Mouse (Mus musculus) forebrain, embryonic 12.5 days (tissue): ENCODE measurements around the gene Ift172. TPM values are rescaled to one million over a fixed set of nuclear protein-coding genes. Genes with fewer than 3 reads are reported as not detected.
"Not testable (repeated sequence)": the region's sequence is repeated elsewhere in the genome, so short reads cannot be mapped to it uniquely, and the experiment has no call there.

Experiments
- ATAC-seq: fragments of 200-750 bp; cut with Nextera tagmentation; 2 replicates; pipeline ENCODE4 v1.8.0; 2017; ENCODE audit warnings: moderate TSS enrichment; ENCODE audit not compliant: low FRiP score
- H3K27ac ChIP-seq: fragments of 300-500 bp; sonication (generic); 2 replicates; pipeline ENCODE4 v1.5.1; 2016; ENCODE audit warnings: mild to moderate bottlenecking
- H3K27me3 ChIP-seq: fragments of 300-500 bp; sonication (generic); 2 replicates; pipeline ENCODE4 v1.6.1; 2016; ENCODE audit warnings: mild to moderate bottlenecking
- H3K36me3 ChIP-seq: fragments of 300-500 bp; sonication (generic); replicated peaks from 2 replicates; pipeline ENCODE4 v1.6.1; 2016; ENCODE audit warnings: mild to moderate bottlenecking
- H3K4me1 ChIP-seq: fragments of 300-500 bp; sonication (generic); 2 replicates; pipeline ENCODE4 v1.6.1; 2016
- H3K4me2 ChIP-seq: fragments of 300-500 bp; sonication (generic); 2 replicates; pipeline ENCODE4 v1.6.1; 2016; ENCODE audit warnings: mild to moderate bottlenecking, moderate library complexity
- H3K4me3 ChIP-seq: fragments of 300-500 bp; sonication (generic); replicated peaks from 2 replicates; pipeline ENCODE4 v1.5.1; 2016; ENCODE audit warnings: mild to moderate bottlenecking
- H3K9ac ChIP-seq: fragments of 300-500 bp; sonication (generic); 2 replicates; pipeline ENCODE4 v1.6.1; 2016; ENCODE audit warnings: mild to moderate bottlenecking
- H3K9me3 ChIP-seq: fragments of 300-500 bp; sonication (generic); 2 replicates; pipeline ENCODE4 v1.6.1; 2016
- WGBS: fragments of 180-500 bp; shearing (Covaris S2); methylation state at CpG from one replicate; pipeline ENCODE4 v1.1.7; 2016; 5-methylcytosine and 5-hydroxymethylcytosine counted together
- polyA plus RNA-seq: library from polyadenylated mRNA; unstranded; fragments of >200 nt; fragmentation: Nextera tagmentation; extraction: Ambion mirVana; gene quantifications from 2 replicates; pipeline ENCODE4 v1.2.1, GENCODE M21; 2016

Gene Ift172
- polyA plus RNA-seq, 1 experiment from 2014 or later = 46.1 TPM

DNA sequence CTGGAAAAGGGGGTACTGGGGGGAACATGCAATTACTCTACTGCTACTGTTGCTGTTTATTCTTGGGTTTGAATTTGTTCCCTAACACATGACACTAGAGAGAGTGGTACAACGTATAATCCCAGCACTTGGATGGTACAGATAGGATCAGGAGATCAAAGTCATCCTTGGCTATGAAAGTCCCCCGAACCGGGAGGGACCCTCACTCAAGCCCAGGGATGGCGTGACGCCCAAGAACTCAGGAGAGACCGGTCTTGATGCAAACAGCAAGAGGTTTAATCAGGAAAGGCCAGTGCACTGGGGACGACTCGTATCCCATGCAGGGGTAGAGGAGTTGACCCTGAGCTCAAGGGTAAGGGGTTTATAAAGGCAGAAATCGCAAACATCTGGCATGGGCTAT lies 68.2 kb downstream of the Ift172 start:
- Histone ChIP-seq H3K9me3 (no peaks in the 10 kb centered on the region), H3K4me3 (no peak overlapping the region), H3K9ac (no peak overlapping the region), H3K4me1 (peaks cover 9% of the 10 kb centered on the region), H3K27ac (no peak overlapping the region), H3K36me3 (no peaks in the 10 kb centered on the region), H3K4me2 (no peak overlapping the region), H3K27me3 (no peaks in the 10 kb centered on the region)
- no peak for ATAC-seq
- WGBS = 94% methylated on average over 9 of the region's 9 CpGs

- no peaks in the 10 kb centered on the region for H3K27me3 ChIP-seq
These were observed 69.5 kb downstream of the Ift172 start for GRCm38 (mm10) chr5:31221304-31221945.

DNA sequence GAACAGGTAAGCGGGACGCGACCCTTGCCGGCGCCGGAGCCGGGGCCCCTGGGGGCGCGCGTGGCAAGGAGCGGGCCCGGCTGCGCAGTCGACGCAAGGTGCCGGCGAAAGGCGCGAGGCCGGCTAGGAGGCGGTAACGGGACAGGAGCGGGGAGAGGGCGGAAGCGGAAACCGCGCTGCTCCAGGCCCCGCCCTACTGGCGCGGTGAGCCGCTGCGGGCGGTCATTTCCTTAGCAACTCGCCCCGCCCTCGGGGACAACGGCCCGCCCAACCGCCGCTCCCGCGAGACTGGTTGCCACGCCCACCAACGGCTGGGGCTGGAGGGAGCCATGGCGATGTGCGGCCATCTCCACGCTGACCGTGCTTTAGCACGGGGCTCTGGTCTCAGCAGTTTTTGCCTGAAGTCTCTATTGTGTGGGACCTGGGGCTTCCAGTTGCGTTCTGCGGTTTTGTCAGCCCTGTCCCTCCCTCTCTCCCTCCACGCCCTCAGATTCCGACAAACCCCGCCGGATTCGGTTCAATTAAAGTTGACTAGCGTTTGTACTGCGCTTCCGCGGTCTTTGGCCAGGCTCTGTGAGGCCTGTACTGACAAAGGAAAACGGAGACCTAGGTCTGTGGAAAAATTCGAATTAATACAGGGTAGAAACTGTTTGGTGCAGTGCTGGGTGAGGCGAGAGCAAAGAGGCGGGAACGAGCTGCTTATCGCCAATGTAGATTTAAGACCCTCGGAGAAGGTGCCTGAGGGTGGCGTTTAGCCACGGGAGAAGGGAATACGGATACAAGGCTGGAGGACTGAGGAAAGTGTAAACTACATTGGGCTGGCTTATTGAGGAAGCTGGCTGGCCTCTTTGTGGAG lies 70.2 kb downstream of the Ift172 start, which contains the start of gene Ppm1g:
TSS of gene Ppm1g (minus strand) at position 240 of the 856 bp plus-strand sequence.
- no peaks in the 10 kb centered on the region for H3K36me3 ChIP-seq
- H3K27ac ChIP-seq = peak within 1 kb of the TSS; percentile 93
- no peaks in the 10 kb centered on the region for H3K9me3 ChIP-seq
- peak within 1 kb of the TSS; percentile 77 for H3K4me2 ChIP-seq
- H3K4me3 ChIP-seq = peak within 1 kb of the TSS; percentile 98
- WGBS = under 1% methylated on average over 66 of the region's 70 CpGs
- peaks cover 9% of the 10 kb centered on the region for H3K4me1 ChIP-seq
- ATAC-seq = peak; percentile 96
- H3K9ac ChIP-seq = peak within 1 kb of the TSS; percentile 90
- H3K27me3 ChIP-seq = no peaks in the 10 kb centered on the region

More at GRCm38 (mm10) chr5:31221304-31221945, 69.5 kb downstream of the Ift172 start:
- Histone ChIP-seq H3K27ac (peak overlapping the region; percentile 93), H3K4me1 (peaks cover 9% of the 10 kb centered on the region), H3K4me2 (peak overlapping the region; percentile 77), H3K9ac (peak overlapping the region; percentile 90), H3K9me3 (no peaks in the 10 kb centered on the region), H3K4me3 (peak overlapping the region; percentile 98), H3K36me3 (no peaks in the 10 kb centered on the region)
- no peak; the same call in 1 of the 2 replicates for ATAC-seq
- WGBS = 10% methylated on average over 11 of the region's 11 CpGs

GRCm38 (mm10) chr5:31219911-31220447 lies 70.9 kb downstream of the Ift172 start:
- Histone ChIP-seq H3K27ac (peak overlapping the region; percentile 93), H3K9me3 (no peaks in the 10 kb centered on the region), H3K9ac (peak overlapping the region; percentile 90), H3K4me1 (peaks cover 9% of the 10 kb centered on the region), H3K36me3 (no peaks in the 10 kb centered on the region), H3K4me3 (peak overlapping the region; percentile 98), H3K27me3 (no peaks in the 10 kb centered on the region), H3K4me2 (peak overlapping the region; percentile 77)
- ATAC-seq = no peak; the same call in 1 of the 2 replicates
- 0% methylated on average over 38 of the region's 40 CpGs for WGBS

DNA sequence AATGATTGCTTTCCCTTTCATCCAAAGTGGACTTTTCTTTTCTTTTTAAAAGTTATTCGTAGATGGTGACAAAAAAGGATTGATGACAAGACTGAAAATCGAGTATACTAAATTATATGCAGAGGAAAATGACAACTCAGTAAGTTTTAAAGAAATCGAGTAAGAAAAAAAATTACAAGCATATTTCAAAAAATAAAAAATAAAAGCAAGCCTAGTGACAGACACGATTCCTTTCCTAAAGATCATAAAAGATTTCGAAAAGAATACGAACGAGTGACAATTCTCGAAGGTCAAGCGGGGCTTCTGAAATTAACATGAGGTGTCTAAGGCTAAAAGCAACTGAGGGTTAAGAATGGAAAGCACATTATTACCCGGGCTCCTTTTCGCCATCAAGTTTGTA lies 71.4 kb downstream of the Ift172 start:
- Histone ChIP-seq H3K4me2 (peak overlapping the region; percentile 77), H3K9ac (peak overlapping the region; percentile 90), H3K4me3 (peak overlapping the region; percentile 98), H3K27ac (peak overlapping the region; percentile 93), H3K27me3 (no peaks in the 10 kb centered on the region), H3K4me1 (peaks cover 9% of the 10 kb centered on the region), H3K36me3 (no peaks in the 10 kb centered on the region), H3K9me3 (no peaks in the 10 kb centered on the region)
- 3% methylated on average over 11 of the region's 11 CpGs for WGBS
- ATAC-seq = no peak

DNA sequence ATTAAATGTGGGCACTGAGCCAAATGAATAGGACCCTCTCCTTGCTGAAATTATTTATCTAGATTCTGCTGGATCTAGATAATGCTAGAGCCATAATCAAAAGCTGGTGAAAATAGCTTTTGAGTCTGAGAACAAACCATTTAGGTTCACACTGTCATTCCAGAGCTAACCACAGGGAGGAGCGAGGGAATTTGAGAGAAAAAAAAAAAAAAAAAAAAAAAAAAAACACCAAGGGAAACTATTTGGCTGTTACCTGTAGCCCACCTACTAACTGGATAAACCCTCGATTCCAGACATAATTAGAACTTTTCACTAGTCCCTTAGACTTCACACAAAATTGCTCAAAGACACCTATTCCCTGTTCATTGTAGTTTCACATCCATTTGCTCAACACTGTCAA lies 71.8 kb downstream of the Ift172 start:
- ATAC-seq = no peak
- Histone ChIP-seq H3K9me3 (no peaks in the 10 kb centered on the region), H3K4me2 (peak overlapping the region; percentile 77), H3K27me3 (no peaks in the 10 kb centered on the region), H3K36me3 (no peaks in the 10 kb centered on the region), H3K4me3 (peak overlapping the region; percentile 98), H3K9ac (no peak overlapping the region), H3K27ac (no peak overlapping the region), H3K4me1 (peaks cover 9% of the 10 kb centered on the region)
- WGBS = 0% methylated on average over 2 of the region's 2 CpGs

DNA sequence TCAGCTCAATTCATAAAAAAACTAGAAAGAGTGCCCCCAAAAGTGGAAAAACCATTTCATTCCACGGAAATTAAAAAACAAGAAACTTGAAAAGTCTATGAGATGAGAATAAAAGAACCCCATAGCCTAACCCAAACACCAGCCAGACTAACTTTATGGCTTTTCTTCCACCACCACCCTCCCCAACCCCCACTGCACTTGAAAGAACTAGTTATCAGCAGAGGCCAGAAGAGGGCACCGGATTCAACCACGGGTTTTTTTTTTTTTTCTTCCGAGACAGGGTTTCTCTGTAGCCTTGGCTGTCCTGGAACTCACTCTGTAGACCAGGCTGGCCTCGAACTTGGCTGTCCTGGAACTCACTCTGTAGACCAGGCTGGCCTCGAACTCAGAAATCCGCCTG lies 72.6 kb downstream of the Ift172 start:
- 74% methylated on average over 7 of the region's 7 CpGs for WGBS
- H3K27me3 ChIP-seq = no peaks in the 10 kb centered on the region
- no peaks in the 10 kb centered on the region for H3K36me3 ChIP-seq
- H3K9me3 ChIP-seq = no peaks in the 10 kb centered on the region
- H3K4me2 ChIP-seq = no peak overlapping the region
- H3K27ac ChIP-seq = no peak overlapping the region
- no peak for ATAC-seq
- no peak overlapping the region for H3K9ac ChIP-seq
- no peak overlapping the region for H3K4me3 ChIP-seq
- peaks cover 9% of the 10 kb centered on the region for H3K4me1 ChIP-seq

- not testable (repeated sequence) for H3K36me3 ChIP-seq, H3K27ac ChIP-seq, H3K9ac ChIP-seq, H3K27me3 ChIP-seq, H3K4me1 ChIP-seq, H3K9me3 ChIP-seq, ATAC-seq, H3K4me2 ChIP-seq, H3K4me3 ChIP-seq
- WGBS = 94% methylated on average over 6 of the region's 6 CpGs
These were observed 74.4 kb downstream of the Ift172 start for GRCm38 (mm10) chr5:31216554-31216953.

GRCm38 (mm10) chr5:31204421-31204820 lies 86.5 kb downstream of the Ift172 start:
- WGBS = 96% methylated on average over 6 of the region's 6 CpGs
- H3K4me3 ChIP-seq = no peak overlapping the region
- no peak overlapping the region for H3K27ac ChIP-seq
- no peak for ATAC-seq
- no peak overlapping the region for H3K4me2 ChIP-seq
- no peak overlapping the region for H3K9ac ChIP-seq
- H3K36me3 ChIP-seq = peaks cover 72% of the 10 kb centered on the region
- peaks cover 5% of the 10 kb centered on the region for H3K9me3 ChIP-seq
- H3K4me1 ChIP-seq = peaks cover 25% of the 10 kb centered on the region
- H3K27me3 ChIP-seq = no peaks in the 10 kb centered on the region

- Histone ChIP-seq H3K9me3 (peaks cover 5% of the 10 kb centered on the region), H3K4me3 (no peak overlapping the region), H3K27me3 (no peaks in the 10 kb centered on the region), H3K27ac (no peak overlapping the region), H3K9ac (no peak overlapping the region), H3K36me3 (peaks cover 78% of the 10 kb centered on the region), H3K4me2 (no peak overlapping the region), H3K4me1 (peaks cover 25% of the 10 kb centered on the region)
- ATAC-seq = no peak
- WGBS = 92% methylated on average over 2 of the region's 2 CpGs
These were observed 87.0 kb downstream of the Ift172 start for GRCm38 (mm10) chr5:31203866-31204265.
